Comparison of ENCODE assay signal across 30 mouse cellular contexts in the genomic region with DNA sequence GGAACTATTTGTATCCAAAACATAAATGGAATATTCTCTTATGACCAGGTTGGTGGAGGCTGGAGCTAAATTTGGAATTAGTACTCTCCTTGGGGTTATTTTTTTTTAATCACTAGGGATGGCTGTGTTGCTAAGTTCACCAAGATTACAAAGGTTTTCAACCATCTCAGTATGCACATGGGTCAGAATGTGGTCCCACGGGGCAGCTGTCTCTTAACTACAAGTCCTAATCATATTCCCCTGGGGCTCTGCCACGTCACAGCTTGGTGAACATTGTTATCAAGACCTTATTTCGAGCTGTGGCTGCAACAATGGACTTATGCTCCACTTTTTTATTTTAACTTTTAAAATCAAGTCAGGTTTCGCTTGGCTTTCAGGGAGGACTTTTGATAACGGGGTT.
A peak's percentile ranks its signal among the peaks of the same experiment; 100 is the strongest.
DNase-seq lines count a peak whose midpoint lies in the region; ATAC-seq lines count a peak whose summit lies in the region.
"Had no signal": no experiment of that assay in that cellular context is flagged by ENCODE, and none has a peak within 500 bp of the region (broad histone marks: within the 10 kb centered on the region; RNA-seq: fewer than 3 reads in every experiment).

No protein-coding gene starts in this region.

- WGBS in embryonic facial prominence, embryonic 14.5 days = 68% methylated on average over 5 of the region's 5 CpGs
- WGBS in embryonic facial prominence, embryonic 10.5 days = 75% methylated on average over 5 of the region's 5 CpGs
- WGBS in heart, embryonic 12.5 days = 56% methylated on average over 5 of the region's 5 CpGs

- H3K27me3 ChIP-seq in embryonic facial prominence, embryonic 14.5 days (replicated peaks; ENCODE audit: control insufficient read depth, insufficient read depth, low read length) = no peaks in the 10 kb centered on the region
- H3K27me3 ChIP-seq in embryonic facial prominence, embryonic 10.5 days (replicated peaks; ENCODE audit: low read depth, poor library complexity, severe bottlenecking) = no peaks in the 10 kb centered on the region
- no peaks in the 10 kb centered on the region for H3K27me3 ChIP-seq in heart, embryonic 12.5 days (replicated peaks)
- H3K27me3 ChIP-seq: embryonic facial prominence, embryonic 15.5 days; forebrain, embryonic 12.5 days; limb, embryonic 15.5 days; liver, embryonic 13.5 days had no signal

- H3K4me1 ChIP-seq in embryonic facial prominence, embryonic 14.5 days (ENCODE audit: control insufficient read depth, insufficient read depth, low read length) = no peaks in the 10 kb centered on the region
- H3K4me1 ChIP-seq in embryonic facial prominence, embryonic 10.5 days = peaks cover 6% of the 10 kb centered on the region; the same call in 1 of the 2 replicates
- peaks cover 5% of the 10 kb centered on the region; the same call in 1 of the 2 replicates for H3K4me1 ChIP-seq in heart, embryonic 12.5 days (replicated peaks)
- H3K4me1 ChIP-seq: embryonic facial prominence, embryonic 15.5 days; forebrain, embryonic 12.5 days; limb, embryonic 10.5 days; limb, embryonic 15.5 days; liver, embryonic 13.5 days had no signal

- no peak overlapping the region for H3K9ac ChIP-seq in embryonic facial prominence, embryonic 14.5 days (ENCODE audit: low read depth, low read length)
- H3K9ac ChIP-seq in heart, embryonic 12.5 days = no peak overlapping the region
- H3K9ac ChIP-seq: embryonic facial prominence, embryonic 15.5 days; forebrain, embryonic 12.5 days; forebrain, postnatal 0 days; limb, embryonic 15.5 days; liver, embryonic 13.5 days had no signal

- no peaks in the 10 kb centered on the region for H3K36me3 ChIP-seq in embryonic facial prominence, embryonic 14.5 days (ENCODE audit: control insufficient read depth, insufficient read depth, low read length)
- H3K36me3 ChIP-seq in embryonic facial prominence, embryonic 10.5 days (replicated peaks) = no peaks in the 10 kb centered on the region
- no peaks in the 10 kb centered on the region for H3K36me3 ChIP-seq in heart, embryonic 12.5 days
- H3K36me3 ChIP-seq: embryonic facial prominence, embryonic 15.5 days; forebrain, embryonic 12.5 days; limb, embryonic 10.5 days; limb, embryonic 15.5 days; liver, embryonic 13.5 days had no signal

- peak; percentile 65; the same call in 1 of the 2 replicates for ATAC-seq in embryonic facial prominence, embryonic 14.5 days (ENCODE audit: low read depth)
- ATAC-seq in heart, embryonic 12.5 days (ENCODE audit: insufficient number of reproducible peaks, low FRiP score) = no peak
- ATAC-seq: CD4-positive, CD25-positive, alpha-beta regulatory T cell, adult 4 months; forebrain, postnatal 0 days; hindbrain, embryonic 16.5 days; midbrain, embryonic 16.5 days had no signal

- H3K4me2 ChIP-seq in embryonic facial prominence, embryonic 14.5 days (ENCODE audit: low read depth, low read length) = no peak overlapping the region
- H3K4me2 ChIP-seq in heart, embryonic 12.5 days = no peak overlapping the region
- H3K4me2 ChIP-seq: embryonic facial prominence, embryonic 15.5 days; forebrain, embryonic 12.5 days; limb, embryonic 15.5 days; liver, embryonic 13.5 days had no signal

- H3K27ac ChIP-seq in embryonic facial prominence, embryonic 14.5 days (replicated peaks; ENCODE audit: low read depth, low read length) = no peak overlapping the region
- H3K27ac ChIP-seq in embryonic facial prominence, embryonic 10.5 days (replicated peaks) = no peak overlapping the region
- H3K27ac ChIP-seq in heart, embryonic 12.5 days (ENCODE audit: poor library complexity, severe bottlenecking) = no peak overlapping the region
- H3K27ac ChIP-seq: embryonic facial prominence, embryonic 15.5 days; forebrain, embryonic 12.5 days; kidney, postnatal 0 days; limb, embryonic 10.5 days; limb, embryonic 15.5 days; liver, embryonic 13.5 days; stomach, postnatal 0 days had no signal

- H3K4me3 ChIP-seq in embryonic facial prominence, embryonic 14.5 days (ENCODE audit: low read depth, low read length) = no peak overlapping the region
- no peak overlapping the region for H3K4me3 ChIP-seq in embryonic facial prominence, embryonic 10.5 days
- H3K4me3 ChIP-seq in heart, embryonic 12.5 days = no peak overlapping the region
- H3K4me3 ChIP-seq: embryonic facial prominence, embryonic 15.5 days; forebrain, embryonic 12.5 days; limb, embryonic 10.5 days; limb, embryonic 15.5 days; liver, embryonic 13.5 days had no signal

- peak; percentile 73 for DNase-seq in embryonic facial prominence, embryonic 14.5 days (ENCODE audit: low spot score)
- DNase-seq in embryonic facial prominence, embryonic 10.5 days (ENCODE audit: low spot score) = no peak
- peak; percentile 10 for DNase-seq in heart, adult 8-10 months (ENCODE audit: low spot score)
- DNase-seq in adrenal gland, postnatal 25 days = peak; percentile 13
- peak; percentile 6 for DNase-seq in heart, postnatal 4 days
- DNase-seq in lung, postnatal 4 days = no peak
- DNase-seq: cerebellum, adult 11 months; cerebellum, adult 9-10 months; cerebellum, postnatal 36 days; embryo, embryonic 11 days; forebrain, postnatal 0 days; gastrocnemius, postnatal 14 days; kidney, adult 8-10 months; liver, embryonic 13.5 days; lung, adult 18-20 months; lung, postnatal 10 days; right cerebral cortex, postnatal 25 days; spleen, adult 18-20 months; thymus, adult 18-20 months; thymus, postnatal 36 days had no signal

- H3K9me3 ChIP-seq in embryonic facial prominence, embryonic 14.5 days (ENCODE audit: control insufficient read depth, low read length) = no peaks in the 10 kb centered on the region
- H3K9me3 ChIP-seq in embryonic facial prominence, embryonic 10.5 days = no peaks in the 10 kb centered on the region
- no peaks in the 10 kb centered on the region for H3K9me3 ChIP-seq in heart, embryonic 12.5 days (replicated peaks)
- H3K9me3 ChIP-seq: embryonic facial prominence, embryonic 15.5 days; forebrain, embryonic 12.5 days; limb, embryonic 10.5 days; limb, embryonic 15.5 days; liver, embryonic 13.5 days had no signal

Comparison
In these comparisons a context has a peak if more than half of its experiments do, and no peak if none do; other contexts are left out.
1. DNase-seq: peak in embryonic facial prominence, embryonic 14.5 days (single experiment), heart, adult 8-10 months (single experiment), adrenal gland, postnatal 25 days (single experiment) and heart, postnatal 4 days (single experiment); none in embryonic facial prominence, embryonic 10.5 days (single experiment) and lung, postnatal 4 days (0 of 2).